Mouse (Mus musculus) cerebellum, postnatal 4 days (tissue): ENCODE data around the gene Vpreb3.
A peak's percentile ranks its signal among the peaks of the same experiment; 100 is the strongest.
"Not testable (repeated sequence)": the region's sequence is repeated elsewhere in the genome, so short reads cannot be mapped to it uniquely, and the experiment has no call there.

ENCODE experiments used
- DNase-seq, 2 experiments: peaks; one replicate each; pipeline ENCODE4 v3.0.0; 2022; ENCODE audit warnings: low spot score in 2 of 2, mixed read lengths in 1 of 2

Vpreb3 gene

GRCm38 (mm10) chr10:75973846-75974245 lies 31.0 kb downstream of the Vpreb3 start:
- no peak for DNase-seq

GRCm38 (mm10) chr10:75975216-75975615 lies 32.4 kb downstream of the Vpreb3 start:
- no peak for DNase-seq

- peak in 1 of 2 experiments; percentile 9 for DNase-seq
These were observed 35.4 kb downstream of the Vpreb3 start for GRCm38 (mm10) chr10:75978119-75978834.

GRCm38 (mm10) chr10:75978835-75979157 lies 35.9 kb downstream of the Vpreb3 start:
- DNase-seq, result no peak

GRCm38 (mm10) chr10:75979432-75979831 lies 36.6 kb downstream of the Vpreb3 start:
- no peak for DNase-seq

- no peak for DNase-seq
These were observed 47.7 kb downstream of the Vpreb3 start for GRCm38 (mm10) chr10:75990430-75991042.

- no peak for DNase-seq
These were observed 50.9 kb downstream of the Vpreb3 start for GRCm38 (mm10) chr10:75993616-75994240.

- DNase-seq, result not testable (repeated sequence)
These were observed 51.8 kb downstream of the Vpreb3 start for GRCm38 (mm10) chr10:75994531-75995210.

GRCm38 (mm10) chr10:75995463-75995862 lies 52.6 kb downstream of the Vpreb3 start:
- DNase-seq, result no peak

GRCm38 (mm10) chr10:75996315-75996714 lies 53.5 kb downstream of the Vpreb3 start:
- DNase-seq, result no peak
